8 mouse cellular contexts compared by ENCODE assay signal in the genomic region with DNA sequence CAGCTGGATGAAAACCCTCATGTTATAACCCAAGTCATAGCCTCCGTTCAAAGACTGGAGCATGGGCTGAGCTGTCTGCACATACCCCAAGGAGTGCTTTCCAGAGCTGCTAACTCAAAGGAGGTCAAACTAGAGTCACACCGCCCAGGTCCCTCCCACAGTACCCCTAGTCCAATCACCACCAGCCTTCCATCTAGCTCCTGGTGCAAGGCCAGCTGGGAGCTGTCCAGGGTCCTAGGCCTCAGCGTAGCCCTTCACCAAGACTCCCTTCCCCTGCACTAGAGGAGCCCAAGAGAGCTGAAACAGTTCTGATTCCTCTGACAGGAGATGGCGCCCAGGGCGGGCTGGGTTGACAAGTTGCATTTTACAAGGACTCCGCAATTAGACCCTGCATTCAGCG. TPM values are rescaled to one million over a fixed set of nuclear protein-coding genes. Genes with fewer than 3 reads are reported as not detected.
A peak's percentile ranks its signal among the peaks of the same experiment; 100 is the strongest.
DNase-seq lines count a peak whose midpoint lies in the region; ATAC-seq and TF ChIP-seq lines count a peak whose summit lies in the region.

No protein-coding gene starts in this region.

- no peak for TF ChIP-seq POLR2A in kidney, adult 2 months (IDR thresholded peaks at IDR 0.05; ENCODE audit: low read depth, low read length)

- peak; percentile 14 to 70 for DNase-seq in spleen, postnatal 10 days (ENCODE audit: low spot score in 2 of 2)
- no peak for DNase-seq in spleen, adult 12 weeks (ENCODE audit: low spot score)
- DNase-seq in embryonic facial prominence, embryonic 10.5 days (ENCODE audit: low spot score): peak; percentile 93
- DNase-seq in heart, embryonic 10.5 days (ENCODE audit: low spot score): peak; percentile 95
- peak; percentile 70 for DNase-seq in kidney, adult 2 months
- peak; percentile 72 for DNase-seq in liver, postnatal 0 days
- peak; percentile 94 for DNase-seq in retina, postnatal 1 day

- TF ChIP-seq CTCF in kidney, adult 2 months (conservative IDR thresholded peaks at IDR 0.05; ENCODE audit: insufficient read depth, insufficient read length, low read depth, low read length): no peak
- TF ChIP-seq CTCF in liver, postnatal 0 days (IDR thresholded peaks at IDR 0.05; ENCODE audit: low read depth): no peak

- peak; percentile 62; the same call in 1 of the 2 replicates for ATAC-seq in liver, postnatal 0 days
- ATAC-seq in activated CD4-positive, CD25-positive, alpha-beta regulatory T cell, adult 4 months: no peak

- H3K36me3 ChIP-seq in embryonic facial prominence, embryonic 10.5 days (replicated peaks): no peaks in the 10 kb centered on the region
- no peaks in the 10 kb centered on the region for H3K36me3 ChIP-seq in heart, embryonic 10.5 days
- no peaks in the 10 kb centered on the region for H3K36me3 ChIP-seq in kidney, adult 2 months (ENCODE audit: control insufficient read depth, insufficient read depth, low read length)
- no peaks in the 10 kb centered on the region for H3K36me3 ChIP-seq in liver, postnatal 0 days (replicated peaks; ENCODE audit: insufficient read depth, low read length)

- no peak overlapping the region for H3K4me3 ChIP-seq in embryonic facial prominence, embryonic 10.5 days
- no peak overlapping the region for H3K4me3 ChIP-seq in heart, embryonic 10.5 days
- no peak overlapping the region for H3K4me3 ChIP-seq in kidney, adult 2 months (ENCODE audit: insufficient read depth, low read depth, low read length)
- no peak overlapping the region for H3K4me3 ChIP-seq in liver, postnatal 0 days (ENCODE audit: low read depth, low read length)

- no peaks in the 10 kb centered on the region for H3K27me3 ChIP-seq in embryonic facial prominence, embryonic 10.5 days (replicated peaks; ENCODE audit: low read depth, poor library complexity, severe bottlenecking)
- H3K27me3 ChIP-seq in heart, embryonic 10.5 days (ENCODE audit: insufficient read depth, poor library complexity, severe bottlenecking): peaks cover 5% of the 10 kb centered on the region; the same call in 1 of the 2 replicates
- H3K27me3 ChIP-seq in kidney, adult 2 months (replicated peaks; ENCODE audit: control insufficient read depth, insufficient read depth, low read length): no peaks in the 10 kb centered on the region
- no peaks in the 10 kb centered on the region for H3K27me3 ChIP-seq in liver, postnatal 0 days (ENCODE audit: insufficient read depth, low read length)

- no peak overlapping the region for H3K9ac ChIP-seq in liver, postnatal 0 days (replicated peaks)

- no peak overlapping the region for H3K27ac ChIP-seq in embryonic facial prominence, embryonic 10.5 days (replicated peaks)
- no peak overlapping the region for H3K27ac ChIP-seq in heart, embryonic 10.5 days
- no peak overlapping the region for H3K27ac ChIP-seq in kidney, adult 2 months (ENCODE audit: insufficient read depth, low read depth, low read length)
- H3K27ac ChIP-seq in liver, postnatal 0 days (ENCODE audit: low read depth): no peak overlapping the region

- peaks cover 11% of the 10 kb centered on the region for H3K4me1 ChIP-seq in embryonic facial prominence, embryonic 10.5 days
- H3K4me1 ChIP-seq in heart, embryonic 10.5 days: 0 out of 2 replicates have a peak, but pooled peaks cover 5% of the 10 kb centered on the region
- H3K4me1 ChIP-seq in kidney, adult 2 months (ENCODE audit: control insufficient read depth, insufficient read depth, low read length): no peaks in the 10 kb centered on the region
- no peaks in the 10 kb centered on the region for H3K4me1 ChIP-seq in liver, postnatal 0 days (ENCODE audit: insufficient read depth)

- H3K4me2 ChIP-seq in liver, postnatal 0 days (ENCODE audit: low read depth, low read length): no peak overlapping the region

- 6% methylated on average over 7 of the region's 7 CpGs for WGBS in embryonic facial prominence, embryonic 10.5 days
- WGBS in heart, embryonic 10.5 days: 3% methylated on average over 7 of the region's 7 CpGs
- WGBS in kidney, adult 2 months: 3% methylated on average over 7 of the region's 7 CpGs
- 8% methylated on average over 7 of the region's 7 CpGs for WGBS in liver, postnatal 0 days (ENCODE audit: insufficient replicate concordance)

- H3K9me3 ChIP-seq in embryonic facial prominence, embryonic 10.5 days: no peaks in the 10 kb centered on the region
- H3K9me3 ChIP-seq in heart, embryonic 10.5 days: no peaks in the 10 kb centered on the region
- H3K9me3 ChIP-seq in liver, postnatal 0 days (ENCODE audit: low read length): no peaks in the 10 kb centered on the region

- no peak for TF ChIP-seq EP300 in liver, postnatal 0 days (IDR thresholded peaks at IDR 0.05; ENCODE audit: low read depth)

RNA-seq across cellular contexts. Expression of a gene that starts 18.0 kb away (rescaled TPM):
- polyA plus RNA-seq in embryonic facial prominence, embryonic 10.5 days (2016; fragmentation: Nextera tagmentation; extraction: Ambion mirVana): 0.23 and 0.30 TPM in 2 replicates
- 0.07 and 0.20 TPM in 2 replicates for polyA plus RNA-seq in heart, embryonic 10.5 days (2016; fragmentation: Nextera tagmentation; extraction: Ambion mirVana)
- polyA plus RNA-seq in kidney, adult 2 months (2012; rRNA removed): not detected in 2 replicates
- not detected in 2 replicates for polyA plus RNA-seq in liver, postnatal 0 days (2015; fragmentation: Nextera tagmentation; extraction: Ambion mirVana)
- not detected for polyA plus RNA-seq in activated CD4-positive, CD25-positive, alpha-beta regulatory T cell, adult 4 months (2017; shearing (Covaris generic))
